Mouse (Mus musculus) ovary, adult 18-20 months (tissue): ENCODE measurements around the gene H13.
"Not testable (repeated sequence)": the region's sequence is repeated elsewhere in the genome, so short reads cannot be mapped to it uniquely, and the experiment has no call there.

ENCODE experiments used
- DNase-seq: peaks from one replicate; pipeline ENCODE4 v3.0.0; 2022; ENCODE audit warnings: low spot score, mixed read lengths

H13 gene

GRCm38 (mm10) chr2:152661163-152661562, 8.1 kb upstream of the H13 start:
- DNase-seq, result no peak

- not testable (repeated sequence) for DNase-seq
Observed at GRCm38 (mm10) chr2:152666191-152666590, 3.1 kb upstream of the H13 start.

- no peak for DNase-seq
Observed at GRCm38 (mm10) chr2:152669639-152670484, 601 bp downstream of the H13 start.

- DNase-seq, result no peak
Observed at GRCm38 (mm10) chr2:152670983-152671641, 1.9 kb downstream of the H13 start.

GRCm38 (mm10) chr2:152671642-152671999, 2.4 kb downstream of the H13 start:
- DNase-seq, result no peak

GRCm38 (mm10) chr2:152672166-152672565, 2.9 kb downstream of the H13 start:
- no peak for DNase-seq

GRCm38 (mm10) chr2:152674148-152674547, 4.9 kb downstream of the H13 start:
- no peak for DNase-seq

- no peak for DNase-seq
Observed at GRCm38 (mm10) chr2:152675252-152675791, 6.1 kb downstream of the H13 start.

GRCm38 (mm10) chr2:152678302-152678701, 9.0 kb downstream of the H13 start:
- DNase-seq, result no peak

- DNase-seq, result no peak
Observed at GRCm38 (mm10) chr2:152678925-152679324, 9.7 kb downstream of the H13 start.

- DNase-seq, result no peak
Observed at GRCm38 (mm10) chr2:152679701-152680355, 10.6 kb downstream of the H13 start.

GRCm38 (mm10) chr2:152683086-152683485, 13.8 kb downstream of the H13 start:
- no peak for DNase-seq

GRCm38 (mm10) chr2:152686399-152686798, 17.1 kb downstream of the H13 start:
- no peak for DNase-seq

GRCm38 (mm10) chr2:152686806-152687267, 17.6 kb downstream of the H13 start, which contains the start of gene Mcts2:
Mcts2 (plus strand) TSS chr2:152687035.
- DNase-seq, result peak; percentile 92

- peak; percentile 75 for DNase-seq
Observed at GRCm38 (mm10) chr2:152691564-152692217, 22.4 kb downstream of the H13 start.

GRCm38 (mm10) chr2:152693233-152693632, 24.0 kb downstream of the H13 start:
- DNase-seq, result no peak

- no peak for DNase-seq
Observed at GRCm38 (mm10) chr2:152693735-152694134, 24.5 kb downstream of the H13 start.

GRCm38 (mm10) chr2:152694708-152695107, 25.4 kb downstream of the H13 start:
- peak; percentile 94 for DNase-seq

GRCm38 (mm10) chr2:152696016-152696415, 26.8 kb downstream of the H13 start:
- DNase-seq, result no peak

GRCm38 (mm10) chr2:152696476-152697164, 27.4 kb downstream of the H13 start:
- peak; percentile 74 for DNase-seq

GRCm38 (mm10) chr2:152700138-152700537, 30.9 kb downstream of the H13 start:
- DNase-seq, result no peak
